Mouse (Mus musculus): ENCODE data around the gene Gm5901. TPM values are rescaled to one million over a fixed set of nuclear protein-coding genes. Genes with fewer than 3 reads are reported as not detected.

The Gm5901 gene
- polyA plus RNA-seq, 1 experiment from 2014 or later, result not detected

- H3K4me3 ChIP-seq, result no peak overlapping the region
- H3K4me2 ChIP-seq, result no peak overlapping the region
- 37% methylated on average over 4 of the region's 4 CpGs for WGBS
- peaks cover 16% of the 10 kb centered on the region for H3K36me3 ChIP-seq
- no peak overlapping the region for H3K9ac ChIP-seq
- peak overlapping the region; percentile 71 for H3K27ac ChIP-seq
- no peaks in the 10 kb centered on the region for H3K27me3 ChIP-seq
- peaks cover 11% of the 10 kb centered on the region for H3K4me1 ChIP-seq (replicated peaks)
- peak; percentile 89 for ATAC-seq (replicated peaks; ENCODE audit: insufficient number of reproducible peaks, insufficient read depth, low FRiP score, low read depth)
- no peaks in the 10 kb centered on the region for H3K9me3 ChIP-seq (replicated peaks)
Observed at GRCm38 (mm10) chr7:105373509-105373908, 1.3 kb upstream of the Gm5901 start.

GRCm38 (mm10) chr7:105373976-105374375 lies 862 bp upstream of the Gm5901 start:
- Histone ChIP-seq H3K4me1 (replicated peaks) (peaks cover 11% of the 10 kb centered on the region), H3K4me2 (no peak overlapping the region), H3K27me3 (no peaks in the 10 kb centered on the region), H3K27ac (peak overlapping the region; percentile 71), H3K9ac (no peak overlapping the region), H3K36me3 (peaks cover 21% of the 10 kb centered on the region), H3K9me3 (replicated peaks) (no peaks in the 10 kb centered on the region), H3K4me3 (no peak overlapping the region)
- no peak for ATAC-seq (replicated peaks; ENCODE audit: insufficient number of reproducible peaks, insufficient read depth, low FRiP score, low read depth)
- 79% methylated on average over 3 of the region's 3 CpGs for WGBS

- H3K4me3 ChIP-seq, result no peak overlapping the region
- no peak overlapping the region for H3K4me2 ChIP-seq
- 89% methylated on average over 3 of the region's 3 CpGs for WGBS
- H3K36me3 ChIP-seq, result peaks cover 76% of the 10 kb centered on the region
- no peaks in the 10 kb centered on the region for H3K9me3 ChIP-seq (replicated peaks)
- no peaks in the 10 kb centered on the region for H3K4me1 ChIP-seq (replicated peaks)
- ATAC-seq (replicated peaks; ENCODE audit: insufficient number of reproducible peaks, insufficient read depth, low FRiP score, low read depth), result no peak
- H3K27ac ChIP-seq, result no peak overlapping the region
- no peaks in the 10 kb centered on the region for H3K27me3 ChIP-seq
- H3K9ac ChIP-seq, result no peak overlapping the region
Observed at GRCm38 (mm10) chr7:105380329-105380728, 5.5 kb downstream of the Gm5901 start.

GRCm38 (mm10) chr7:105387696-105388095 lies 12.9 kb downstream of the Gm5901 start:
- no peak for ATAC-seq (replicated peaks; ENCODE audit: insufficient number of reproducible peaks, insufficient read depth, low FRiP score, low read depth)
- Histone ChIP-seq H3K4me1 (replicated peaks) (no peaks in the 10 kb centered on the region), H3K9ac (no peak overlapping the region), H3K4me3 (no peak overlapping the region), H3K27ac (no peak overlapping the region), H3K36me3 (peaks cover 66% of the 10 kb centered on the region), H3K4me2 (no peak overlapping the region), H3K9me3 (replicated peaks) (no peaks in the 10 kb centered on the region), H3K27me3 (no peaks in the 10 kb centered on the region)
- 95% methylated on average over 2 of the region's 2 CpGs for WGBS

GRCm38 (mm10) chr7:105390236-105390635 lies 15.4 kb downstream of the Gm5901 start:
- no peak overlapping the region for H3K9ac ChIP-seq
- H3K4me1 ChIP-seq (replicated peaks), result no peaks in the 10 kb centered on the region
- ATAC-seq (replicated peaks; ENCODE audit: insufficient number of reproducible peaks, insufficient read depth, low FRiP score, low read depth), result no peak
- no peak overlapping the region for H3K4me2 ChIP-seq
- H3K27me3 ChIP-seq, result no peaks in the 10 kb centered on the region
- no peaks in the 10 kb centered on the region for H3K9me3 ChIP-seq (replicated peaks)
- H3K4me3 ChIP-seq, result no peak overlapping the region
- peaks cover 41% of the 10 kb centered on the region for H3K36me3 ChIP-seq
- WGBS, result 88% methylated on average over 2 of the region's 2 CpGs
- no peak overlapping the region for H3K27ac ChIP-seq

GRCm38 (mm10) chr7:105394606-105395005 lies 19.8 kb downstream of the Gm5901 start:
- Histone ChIP-seq H3K27ac (no peak overlapping the region), H3K36me3 (peaks cover 6% of the 10 kb centered on the region), H3K4me2 (no peak overlapping the region), H3K9me3 (replicated peaks) (no peaks in the 10 kb centered on the region), H3K9ac (no peak overlapping the region), H3K4me1 (replicated peaks) (peaks cover 12% of the 10 kb centered on the region), H3K27me3 (no peaks in the 10 kb centered on the region), H3K4me3 (no peak overlapping the region)
- 89% methylated on average over 1 of the region's 1 CpGs for WGBS
- ATAC-seq (replicated peaks; ENCODE audit: insufficient number of reproducible peaks, insufficient read depth, low FRiP score, low read depth), result no peak

GRCm38 (mm10) chr7:105395131-105395820 lies 20.4 kb downstream of the Gm5901 start:
- Histone ChIP-seq H3K9ac (no peak overlapping the region), H3K4me3 (no peak overlapping the region), H3K9me3 (replicated peaks) (no peaks in the 10 kb centered on the region), H3K4me2 (no peak overlapping the region), H3K36me3 (no peaks in the 10 kb centered on the region; the same call in 1 of the 2 replicates), H3K27ac (no peak overlapping the region), H3K4me1 (replicated peaks) (peaks cover 12% of the 10 kb centered on the region), H3K27me3 (no peaks in the 10 kb centered on the region)
- ATAC-seq (replicated peaks; ENCODE audit: insufficient number of reproducible peaks, insufficient read depth, low FRiP score, low read depth), result no peak

GRCm38 (mm10) chr7:105396126-105396525 lies 21.3 kb downstream of the Gm5901 start:
- Histone ChIP-seq H3K27me3 (no peaks in the 10 kb centered on the region), H3K27ac (no peak overlapping the region), H3K4me1 (replicated peaks) (peaks cover 18% of the 10 kb centered on the region), H3K9me3 (replicated peaks) (no peaks in the 10 kb centered on the region), H3K9ac (no peak overlapping the region), H3K4me3 (no peak overlapping the region), H3K4me2 (no peak overlapping the region), H3K36me3 (no peaks in the 10 kb centered on the region; the same call in 1 of the 2 replicates)
- no peak for ATAC-seq (replicated peaks; ENCODE audit: insufficient number of reproducible peaks, insufficient read depth, low FRiP score, low read depth)

GRCm38 (mm10) chr7:105399058-105399934 lies 24.5 kb downstream of the Gm5901 start:
- Histone ChIP-seq H3K36me3 (no peaks in the 10 kb centered on the region; the same call in 1 of the 2 replicates), H3K9me3 (replicated peaks) (no peaks in the 10 kb centered on the region), H3K4me1 (replicated peaks) (peaks cover 18% of the 10 kb centered on the region), H3K9ac (peak overlapping the region; percentile 81), H3K4me3 (peak overlapping the region; percentile 86), H3K4me2 (peak overlapping the region; percentile 87), H3K27ac (peak overlapping the region; percentile 78), H3K27me3 (no peaks in the 10 kb centered on the region)
- 2% methylated on average over 25 of the region's 25 CpGs for WGBS
- peak; percentile 2; the same call in 1 of the 2 replicates for ATAC-seq (replicated peaks; ENCODE audit: insufficient number of reproducible peaks, insufficient read depth, low FRiP score, low read depth)

GRCm38 (mm10) chr7:105399935-105400624 lies 25.2 kb downstream of the Gm5901 start, which contains the start of gene Fam160a2:
Fam160a2 (minus strand) TSS chr7:105400054.
- peak within 1 kb of the TSS; percentile 81 for H3K9ac ChIP-seq
- peak within 1 kb of the TSS; percentile 86 for H3K4me3 ChIP-seq
- WGBS, result under 1% methylated on average over 55 of the region's 55 CpGs
- no peaks in the 10 kb centered on the region for H3K27me3 ChIP-seq
- H3K4me2 ChIP-seq, result peak within 1 kb of the TSS; percentile 87
- H3K9me3 ChIP-seq (replicated peaks), result no peaks in the 10 kb centered on the region
- peaks cover 18% of the 10 kb centered on the region for H3K4me1 ChIP-seq (replicated peaks)
- peak within 1 kb of the TSS; percentile 93 for H3K27ac ChIP-seq
- H3K36me3 ChIP-seq, result no peaks in the 10 kb centered on the region; the same call in 1 of the 2 replicates
- ATAC-seq (replicated peaks; ENCODE audit: insufficient number of reproducible peaks, insufficient read depth, low FRiP score, low read depth), result peak; percentile 99

- Histone ChIP-seq H3K4me1 (replicated peaks) (peaks cover 7% of the 10 kb centered on the region), H3K9ac (no peak within 1 kb of the TSS), H3K4me2 (no peak within 1 kb of the TSS), H3K9me3 (replicated peaks) (no peaks in the 10 kb centered on the region), H3K27me3 (no peaks in the 10 kb centered on the region), H3K36me3 (no peaks in the 10 kb centered on the region), H3K27ac (no peak within 1 kb of the TSS), H3K4me3 (no peak within 1 kb of the TSS)
- 62% methylated on average over 5 of the region's 5 CpGs for whole genome bisulfite sequencing
- no peak for ATAC-seq (replicated peaks; ENCODE audit: insufficient number of reproducible peaks, insufficient read depth, low FRiP score, low read depth)
Observed at GRCm38 (mm10) chr7:105404268-105404667, 29.4 kb downstream of the Gm5901 start, which contains the start of gene Cnga4. Cnga4 (plus strand) TSS chr7:105404568.

Data from heart, embryonic 15.5 days (tissue).